In genomic region chr8:47326348-47326747, GRCm38 (mm10) we compare ENCODE assay signal across 20 mouse cellular contexts.
"Had no signal": no experiment of that assay in that cellular context is flagged by ENCODE, and none has a peak within 500 bp of the region (broad histone marks: within the 10 kb centered on the region; RNA-seq: fewer than 3 reads in every experiment).

No protein-coding gene starts in this region.

- H3K4me2 ChIP-seq: lung, embryonic 14.5 days; midbrain, embryonic 12.5 days; neural tube, embryonic 13.5 days; neural tube, embryonic 15.5 days; stomach, embryonic 15.5 days had no signal

- H3K27ac ChIP-seq: midbrain, embryonic 10.5 days; midbrain, embryonic 12.5 days; neural tube, embryonic 13.5 days; neural tube, embryonic 15.5 days; stomach, embryonic 15.5 days; stomach, postnatal 0 days had no signal

- H3K4me1 ChIP-seq: neural tube, embryonic 15.5 days had no signal

- H3K4me3 ChIP-seq: midbrain, embryonic 10.5 days; midbrain, embryonic 12.5 days; myocyte; neural tube, embryonic 13.5 days; neural tube, embryonic 15.5 days; stomach, embryonic 15.5 days had no signal

- ATAC-seq: midbrain, embryonic 16.5 days had no signal

- DNase-seq: lung, adult 18-20 months; lung, embryonic 14.5 days; lung, postnatal 14 days; lung, postnatal 4 days; midbrain, embryonic 14.5 days; retina, postnatal 1 day; right cerebral cortex, adult 18-20 months; right cerebral cortex, postnatal 25 days; right cerebral cortex, postnatal 4 days; thymus, adult 2 months; thymus, postnatal 25 days; thymus, postnatal 4 days had no signal

- H3K9ac ChIP-seq: lung, embryonic 14.5 days; midbrain, embryonic 12.5 days; neural tube, embryonic 13.5 days; neural tube, embryonic 15.5 days; stomach, embryonic 15.5 days had no signal

- H3K9me3 ChIP-seq: midbrain, embryonic 10.5 days; midbrain, embryonic 12.5 days; neural tube, embryonic 13.5 days; neural tube, embryonic 15.5 days; stomach, embryonic 15.5 days had no signal

- H3K27me3 ChIP-seq: midbrain, embryonic 12.5 days; neural tube, embryonic 13.5 days; neural tube, embryonic 15.5 days; stomach, embryonic 15.5 days had no signal

- H3K36me3 ChIP-seq: midbrain, embryonic 10.5 days; midbrain, embryonic 12.5 days; neural tube, embryonic 13.5 days; neural tube, embryonic 15.5 days; stomach, embryonic 15.5 days had no signal
